Mouse (Mus musculus): Measurements from ENCODE around the gene Helq. TPM values are rescaled to one million over a fixed set of nuclear protein-coding genes. Genes with fewer than 3 reads are reported as not detected.

The Helq gene
- total and polyA plus RNA-seq, 3 experiments, result 12.1 to 24.3 (median 13.1) TPM

- Histone ChIP-seq H3K36me3 (replicated peaks in 1 of 2; ENCODE audit: control insufficient read depth in 1 of 2, insufficient read depth in 1 of 2, low read length in 1 of 2) (no peaks in the 10 kb centered on the region), H3K9ac (ENCODE audit: insufficient read depth, low read depth) (no peak overlapping the region), H3K4me2 (ENCODE audit: insufficient read depth, low read depth, poor library complexity, severe bottlenecking) (no peak overlapping the region), H3K9me3 (replicated peaks; ENCODE audit: low read length) (peaks cover 7% of the 10 kb centered on the region), H3K79me2 (replicated peaks; ENCODE audit: control insufficient read depth, extremely low read depth, insufficient read depth, poor library complexity, severe bottlenecking) (no peaks in the 10 kb centered on the region), H3K27me3 (replicated peaks) (no peaks in the 10 kb centered on the region), H3K27ac (ENCODE audit: insufficient read depth, low read depth) (no peak overlapping the region), H3K4me1 (ENCODE audit: control insufficient read depth in 1 of 2, insufficient read depth in 2 of 2) (peaks cover 5 to 10% of the 10 kb centered on the region in 2 experiments), H3K4me3 (replicated peaks in 1 of 3; ENCODE audit: low read depth in 2 of 3, low read length in 2 of 3, poor library complexity in 1 of 3) (no peak overlapping the region)
- dilution Hi-C loops (cut with MboI; ENCODE audit: extremely low pct_ligation_motif_present, extremely low pct_unique_long_range_greater_than_20kb, low sequenced_read_pairs) (no loop called here), in situ Hi-C loops (cut with MboI; ENCODE audit: low pct_ligation_motif_present, low pct_unique_long_range_greater_than_20kb, low sequenced_read_pairs) (no loop called here)
- TF ChIP-seq EP300 (IDR thresholded peaks at IDR 0.05; ENCODE audit: low read length), result peak; percentile 83
- TF ChIP-seq JUND (conservative IDR thresholded peaks at IDR 0.05; ENCODE audit: low read depth, low read length), result peak; percentile 55
- peak; percentile 91 for TF ChIP-seq IRF4 (IDR thresholded peaks at IDR 0.05; ENCODE audit: low read depth, low read length)
- no peak for TF ChIP-seq SMC3 (IDR thresholded peaks at IDR 0.05; ENCODE audit: low read depth, low read length)
- TF ChIP-seq ZMIZ1 (IDR thresholded peaks at IDR 0.05; ENCODE audit: low read depth, low read length), result no peak
- TF ChIP-seq ZC3H11A (IDR thresholded peaks at IDR 0.05; ENCODE audit: low read depth, low read length), result no peak
- no peak for TF ChIP-seq NELFE (IDR thresholded peaks at IDR 0.05; ENCODE audit: low read depth, low read length)
- no peak for TF ChIP-seq HCFC1 (IDR thresholded peaks at IDR 0.05; ENCODE audit: low read depth, low read length)
- TF ChIP-seq PAX5 (IDR thresholded peaks at IDR 0.05; ENCODE audit: low read length), result no peak
- TF ChIP-seq POLR2A (IDR thresholded peaks at IDR 0.05; ENCODE audit: low read depth, low read length), result no peak
- 0 out of 2 replicates have a peak, but pooled peaks have one; percentile 28 for TF ChIP-seq MEF2A (IDR thresholded peaks at IDR 0.05; ENCODE audit: borderline replicate concordance, low read depth, low read length)
- TF ChIP-seq RAD21 (IDR thresholded peaks at IDR 0.05; ENCODE audit: low read depth, low read length), result no peak
- no peak for TF ChIP-seq POLR2AphosphoS2 (IDR thresholded peaks at IDR 0.05; ENCODE audit: low read depth, low read length)
- TF ChIP-seq GABPA (IDR thresholded peaks at IDR 0.05; ENCODE audit: insufficient replicate concordance, low read depth, low read length), result no peak
- TF ChIP-seq TCF12 (IDR thresholded peaks at IDR 0.05; ENCODE audit: low read depth, low read length), result peak; percentile 50
- no peak for TF ChIP-seq TBP (conservative IDR thresholded peaks at IDR 0.05; ENCODE audit: low read depth, low read length)
- no peak for TF ChIP-seq UBTF (IDR thresholded peaks at IDR 0.05; ENCODE audit: low read depth, low read length)
- TF ChIP-seq MXI1 (IDR thresholded peaks at IDR 0.05; ENCODE audit: low read depth, low read length), result no peak
- 0 out of 2 replicates have a peak, but pooled peaks have one; percentile 21 for TF ChIP-seq RCOR1 (conservative IDR thresholded peaks at IDR 0.05; ENCODE audit: low read depth, low read length)
- TF ChIP-seq ETS1 (conservative IDR thresholded peaks at IDR 0.05; ENCODE audit: low read depth, low read length), result no peak
- TF ChIP-seq KAT2A (IDR thresholded peaks at IDR 0.05; ENCODE audit: insufficient replicate concordance, low read length), result no peak
- TF ChIP-seq MAFK (IDR thresholded peaks at IDR 0.05; ENCODE audit: insufficient replicate concordance, low read length), result no peak
- TF ChIP-seq ZNF384 (IDR thresholded peaks at IDR 0.05; ENCODE audit: low read depth, low read length), result no peak
- 0 out of 2 replicates have a peak, but pooled peaks have one; percentile 11 for TF ChIP-seq JUN (IDR thresholded peaks at IDR 0.05; ENCODE audit: insufficient read depth, low read depth, low read length)
- no peak for TF ChIP-seq CHD2 (IDR thresholded peaks at IDR 0.05; ENCODE audit: low read length)
- no peak for TF ChIP-seq CHD1 (IDR thresholded peaks at IDR 0.05; ENCODE audit: low read depth, low read length)
- no peak for TF ChIP-seq ELF1 (IDR thresholded peaks at IDR 0.05; ENCODE audit: low read depth, low read length)
- TF ChIP-seq USF2 (conservative IDR thresholded peaks at IDR 0.05; ENCODE audit: low read depth, low read length), result no peak
- TF ChIP-seq MAZ (IDR thresholded peaks at IDR 0.05; ENCODE audit: low read depth, low read length), result no peak
- no peak for TF ChIP-seq USF1 (IDR thresholded peaks at IDR 0.05; ENCODE audit: low read depth, low read length)
- peak; percentile 26 for DNase-seq (ENCODE audit: extremely low read depth)
Observed at GRCm38 (mm10) chr5:100726001-100726400, 72.4 kb downstream of the Helq start.

All from CH12.LX (cell line).